Mouse (Mus musculus): ENCODE data around the gene Ubqln4. TPM values are rescaled to one million over a fixed set of nuclear protein-coding genes. Genes with fewer than 3 reads are reported as not detected.

Gene Ubqln4
- total and polyA plus RNA-seq, 3 experiments = 43.6 to 171 (median 83.0) TPM

DNA sequence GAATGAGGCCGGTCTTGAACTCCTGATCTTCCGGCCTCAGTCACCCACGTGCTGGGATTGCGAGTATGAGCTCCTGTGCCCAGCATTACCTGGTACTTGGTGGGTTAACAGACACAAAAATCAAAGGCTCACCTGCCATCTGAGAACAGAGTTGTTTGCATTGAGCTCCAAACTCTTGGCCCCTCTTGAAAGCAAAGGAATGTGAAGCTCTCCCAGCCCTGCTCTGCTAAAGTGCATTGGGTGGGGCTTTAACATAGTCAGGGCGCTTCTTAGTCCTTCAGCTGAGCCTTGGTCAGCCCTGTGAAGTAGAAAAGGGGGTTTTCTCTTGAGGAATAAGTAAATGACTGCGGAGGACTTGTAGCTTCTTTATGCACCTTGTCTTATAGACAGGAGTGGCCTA is 32.2 kb downstream of the Ubqln4 start:
- H3K4me3 ChIP-seq (ENCODE audit: control insufficient read depth in 1 of 2, insufficient read depth in 1 of 2, low read depth in 2 of 2, low read length in 2 of 2) = no peak overlapping the region
- peaks cover 6% of the 10 kb centered on the region for H3K79me2 ChIP-seq (ENCODE audit: control insufficient read depth, insufficient read depth, low read length, poor library complexity)
- H3K27ac ChIP-seq (ENCODE audit: control insufficient read depth, low read depth, low read length) = no peak overlapping the region
- H3K9me3 ChIP-seq (replicated peaks; ENCODE audit: insufficient read depth, low read length) = no peaks in the 10 kb centered on the region
- TF ChIP-seq SIN3A (IDR thresholded peaks at IDR 0.05; ENCODE audit: low read length) (no peak), BHLHE40 (IDR thresholded peaks at IDR 0.05; ENCODE audit: borderline replicate concordance, low read depth, low read length) (no peak), POLR2AphosphoS5 (IDR thresholded peaks at IDR 0.05; ENCODE audit: borderline replicate concordance, low read depth, low read length) (no peak), MEF2A (IDR thresholded peaks at IDR 0.05; ENCODE audit: extremely low read depth, insufficient replicate concordance, low read depth, low read length, poor library complexity, severe bottlenecking) (no peak), GATA1 (IDR thresholded peaks at IDR 0.05; ENCODE audit: low read depth, low read length) (no peak), CHD1 (IDR thresholded peaks at IDR 0.05; ENCODE audit: low read depth, low read length) (no peak), KAT2A (conservative IDR thresholded peaks at IDR 0.05; ENCODE audit: low read depth, low read length) (no peak), MYC (IDR thresholded peaks at IDR 0.05; ENCODE audit: low read depth, low read length) (no peak), ELF1 (IDR thresholded peaks at IDR 0.05; ENCODE audit: low read depth, low read length) (no peak)
- H3K4me1 ChIP-seq (ENCODE audit: control insufficient read depth in 1 of 2, insufficient read depth in 2 of 2, low read length in 2 of 2) = peaks cover 0 to 4% of the 10 kb centered on the region in 2 experiments; a peak in 2 of 4 replicates
- H3K27me3 ChIP-seq (ENCODE audit: control insufficient read depth in 1 of 2, insufficient read depth in 2 of 2, low read length in 2 of 2) = no peaks in the 10 kb centered on the region
- peaks cover 5 to 31% of the 10 kb centered on the region in 2 experiments for H3K36me3 ChIP-seq (ENCODE audit: control insufficient read depth in 1 of 2, insufficient read depth in 2 of 2, low read length in 2 of 2)
- H3K9ac ChIP-seq (ENCODE audit: control insufficient read depth, low read depth, low read length, poor library complexity, severe bottlenecking) = no peak overlapping the region
- no peak for DNase-seq (ENCODE audit: low read depth, low spot score)

DNA sequence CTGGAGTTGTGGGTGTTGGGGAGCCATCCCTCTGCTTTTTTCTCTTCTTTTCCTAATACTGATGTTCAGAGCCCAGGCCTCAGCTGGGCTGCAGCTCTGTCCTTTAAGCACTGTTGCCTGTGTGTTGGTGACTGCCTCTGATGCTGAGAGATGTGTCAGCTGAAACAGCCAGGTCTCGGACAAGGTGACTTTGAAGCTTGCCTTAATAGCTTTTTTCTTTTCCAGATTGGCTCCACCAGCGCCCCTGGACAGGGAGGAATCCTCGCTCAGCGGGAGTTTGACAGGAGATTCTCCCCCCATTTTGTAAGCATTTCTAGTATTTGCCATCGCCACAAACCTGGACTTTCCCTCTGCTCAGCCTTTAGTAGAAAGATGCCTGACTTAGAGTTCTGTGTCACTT is 33.1 kb downstream of the Ubqln4 start:
- H3K9me3 ChIP-seq (replicated peaks; ENCODE audit: insufficient read depth, low read length) = no peaks in the 10 kb centered on the region
- peaks cover 0 to 25% of the 10 kb centered on the region in 2 experiments; a peak in 2 of 4 replicates for H3K36me3 ChIP-seq (ENCODE audit: control insufficient read depth in 1 of 2, insufficient read depth in 2 of 2, low read length in 2 of 2)
- no peak overlapping the region for H3K9ac ChIP-seq (ENCODE audit: control insufficient read depth, low read depth, low read length, poor library complexity, severe bottlenecking)
- no peak overlapping the region for H3K27ac ChIP-seq (ENCODE audit: control insufficient read depth, low read depth, low read length)
- H3K79me2 ChIP-seq (ENCODE audit: control insufficient read depth, insufficient read depth, low read length, poor library complexity) = peaks cover 2% of the 10 kb centered on the region; the same call in 1 of the 2 replicates
- no peak overlapping the region for H3K4me3 ChIP-seq (ENCODE audit: control insufficient read depth in 1 of 2, insufficient read depth in 1 of 2, low read depth in 2 of 2, low read length in 2 of 2)
- DNase-seq (ENCODE audit: low read depth, low spot score) = no peak
- H3K4me1 ChIP-seq (ENCODE audit: control insufficient read depth in 1 of 2, insufficient read depth in 2 of 2, low read length in 2 of 2) = 0 out of 4 replicates have a peak, but pooled peaks cover 0 to 1% of the 10 kb centered on the region in 2 experiments
- TF ChIP-seq GABPA (IDR thresholded peaks at IDR 0.05; ENCODE audit: low read depth, low read length) = no peak
- no peak for TF ChIP-seq NELFE (IDR thresholded peaks at IDR 0.05; ENCODE audit: low read depth, low read length)
- no peak for TF ChIP-seq TCF12 (IDR thresholded peaks at IDR 0.05; ENCODE audit: low read depth, low read length)
- no peak for TF ChIP-seq POLR2AphosphoS2 (IDR thresholded peaks at IDR 0.05; ENCODE audit: low read length)
- TF ChIP-seq MYC (IDR thresholded peaks at IDR 0.05; ENCODE audit: low read depth, low read length) = no peak
- TF ChIP-seq HCFC1 (IDR thresholded peaks at IDR 0.05; ENCODE audit: low read depth, low read length) = no peak
- no peak for TF ChIP-seq MAX (IDR thresholded peaks at IDR 0.05; ENCODE audit: low read length)
- TF ChIP-seq USF1 (IDR thresholded peaks at IDR 0.05; ENCODE audit: low read depth, low read length) = no peak
- TF ChIP-seq E2F4 (IDR thresholded peaks at IDR 0.05; ENCODE audit: borderline replicate concordance, low read depth, low read length) = no peak
- TF ChIP-seq RAD21 (IDR thresholded peaks at IDR 0.05; ENCODE audit: low read depth, low read length) = no peak
- TF ChIP-seq EP300 (IDR thresholded peaks at IDR 0.05; ENCODE audit: low read depth in 1 of 2, low read length in 2 of 2) = no peak
- TF ChIP-seq NRF1 (IDR thresholded peaks at IDR 0.05; ENCODE audit: insufficient read depth, low read depth, low read length, poor library complexity, severe bottlenecking) = no peak
- TF ChIP-seq BHLHE40 (IDR thresholded peaks at IDR 0.05; ENCODE audit: borderline replicate concordance, low read depth, low read length) = no peak
- no peaks in the 10 kb centered on the region for H3K27me3 ChIP-seq (ENCODE audit: control insufficient read depth in 1 of 2, insufficient read depth in 2 of 2, low read length in 2 of 2)

Data from MEL (cell line).